Mouse (Mus musculus): ENCODE data around the gene Cmtm4. TPM values are rescaled to one million over a fixed set of nuclear protein-coding genes. Genes with fewer than 3 reads are reported as not detected.
A peak's percentile ranks its signal among the peaks of the same experiment; 100 is the strongest.

Cmtm4 gene
- total and polyA plus RNA-seq, 3 experiments: 6.5 to 31.1 (median 12.0) TPM

GRCm38 (mm10) chr8:104339229-104339982 is 56.2 kb downstream of the Cmtm4 start, which contains the start of gene Cmtm3:
Cmtm3 (plus strand) TSS chr8:104339410.
- peak; percentile 74 for DNase-seq (ENCODE audit: low read depth, low spot score)
- Histone ChIP-seq H3K36me3 (ENCODE audit: control insufficient read depth in 1 of 2, insufficient read depth in 2 of 2, low read length in 2 of 2) (peaks cover 0 to 11% of the 10 kb centered on the region in 2 experiments; a peak in 2 of 4 replicates), H3K9ac (ENCODE audit: control insufficient read depth, low read depth, low read length, poor library complexity, severe bottlenecking) (peak within 1 kb of the TSS; percentile 76), H3K4me1 (ENCODE audit: control insufficient read depth in 1 of 2, insufficient read depth in 2 of 2, low read length in 2 of 2) (peaks cover 0 to 10% of the 10 kb centered on the region in 2 experiments; a peak in 2 of 4 replicates), H3K27me3 (ENCODE audit: control insufficient read depth in 1 of 2, insufficient read depth in 2 of 2, low read length in 2 of 2) (no peaks in the 10 kb centered on the region), H3K9me3 (replicated peaks; ENCODE audit: insufficient read depth, low read length) (no peaks in the 10 kb centered on the region), H3K4me3 (ENCODE audit: control insufficient read depth in 1 of 2, insufficient read depth in 1 of 2, low read depth in 2 of 2, low read length in 2 of 2) (peak within 1 kb of the TSS; percentile 59 to 90), H3K27ac (ENCODE audit: control insufficient read depth, low read depth, low read length) (peak within 1 kb of the TSS; percentile 66), H3K79me2 (ENCODE audit: control insufficient read depth, insufficient read depth, low read length, poor library complexity) (peaks cover 10% of the 10 kb centered on the region)
- TF ChIP-seq RCOR1 (IDR thresholded peaks at IDR 0.05; ENCODE audit: low read depth, low read length) (no peak), HCFC1 (IDR thresholded peaks at IDR 0.05; ENCODE audit: low read depth, low read length) (peak; percentile 56; the same call in 1 of the 2 replicates), SIN3A (IDR thresholded peaks at IDR 0.05; ENCODE audit: low read length) (peak; percentile 26; the same call in 1 of the 2 replicates), SMC3 (IDR thresholded peaks at IDR 0.05; ENCODE audit: low read depth, low read length) (no peak), ELF1 (IDR thresholded peaks at IDR 0.05; ENCODE audit: low read depth, low read length) (peak; percentile 55; the same call in 1 of the 2 replicates), NELFE (IDR thresholded peaks at IDR 0.05; ENCODE audit: low read depth, low read length) (peak; percentile 46; the same call in 1 of the 2 replicates), POLR2A (IDR thresholded peaks at IDR 0.05; ENCODE audit: control insufficient read depth in 1 of 2, insufficient read depth in 1 of 2, low read depth in 1 of 2, low read length in 2 of 2, poor library complexity in 1 of 2) (0 out of 4 replicates have a peak, but pooled peaks of 1 of the 2 experiments have one; percentile 37), MXI1 (IDR thresholded peaks at IDR 0.05; ENCODE audit: low read depth, low read length) (peak; percentile 30; the same call in 1 of the 2 replicates), TCF12 (IDR thresholded peaks at IDR 0.05; ENCODE audit: low read depth, low read length) (0 out of 2 replicates have a peak, but pooled peaks have one; percentile 3), ZNF384 (IDR thresholded peaks at IDR 0.05; ENCODE audit: low read depth, low read length) (no peak), E2F4 (IDR thresholded peaks at IDR 0.05; ENCODE audit: borderline replicate concordance, low read depth, low read length) (no peak)

GRCm38 (mm10) chr8:104337890-104338289 is 57.7 kb downstream of the Cmtm4 start:
- Histone ChIP-seq H3K9me3 (replicated peaks; ENCODE audit: insufficient read depth, low read length) (no peaks in the 10 kb centered on the region), H3K27me3 (ENCODE audit: control insufficient read depth in 1 of 2, insufficient read depth in 2 of 2, low read length in 2 of 2) (no peaks in the 10 kb centered on the region), H3K4me1 (ENCODE audit: control insufficient read depth in 1 of 2, insufficient read depth in 2 of 2, low read length in 2 of 2) (peaks cover 5 to 22% of the 10 kb centered on the region in 2 experiments), H3K27ac (ENCODE audit: control insufficient read depth, low read depth, low read length) (no peak overlapping the region), H3K4me3 (ENCODE audit: control insufficient read depth in 1 of 2, insufficient read depth in 1 of 2, low read depth in 2 of 2, low read length in 2 of 2) (no peak overlapping the region), H3K36me3 (ENCODE audit: control insufficient read depth in 1 of 2, insufficient read depth in 2 of 2, low read length in 2 of 2) (peaks cover 0 to 20% of the 10 kb centered on the region in 2 experiments; a peak in 2 of 4 replicates), H3K9ac (ENCODE audit: control insufficient read depth, low read depth, low read length, poor library complexity, severe bottlenecking) (no peak overlapping the region), H3K79me2 (ENCODE audit: control insufficient read depth, insufficient read depth, low read length, poor library complexity) (peaks cover 10% of the 10 kb centered on the region)
- peak; percentile 13 to 40 (median 36); a peak in 4 of 6 replicates for TF ChIP-seq CTCF (IDR thresholded peaks at IDR 0.05 in 2 of 3, conservative IDR thresholded peaks at IDR 0.05 in 1 of 3; ENCODE audit: control insufficient read depth in 1 of 3, insufficient read depth in 1 of 3, low read depth in 2 of 3, low read length in 3 of 3, poor library complexity in 1 of 3, severe bottlenecking in 1 of 3)
- no peak for TF ChIP-seq USF2 (IDR thresholded peaks at IDR 0.05; ENCODE audit: borderline replicate concordance in 1 of 2, insufficient read depth in 1 of 2, low read depth in 1 of 2, low read length in 2 of 2)
- no peak for TF ChIP-seq BHLHE40 (IDR thresholded peaks at IDR 0.05; ENCODE audit: borderline replicate concordance, low read depth, low read length)
- TF ChIP-seq POLR2A (IDR thresholded peaks at IDR 0.05; ENCODE audit: control insufficient read depth in 1 of 2, insufficient read depth in 1 of 2, low read depth in 1 of 2, low read length in 2 of 2, poor library complexity in 1 of 2): no peak
- no peak for TF ChIP-seq CHD1 (IDR thresholded peaks at IDR 0.05; ENCODE audit: low read depth, low read length)
- peak; percentile 63 for DNase-seq (ENCODE audit: low read depth, low spot score)
